Mouse (Mus musculus) limb, embryonic 13.5 days (tissue): Measurements from ENCODE around the gene Eva1a. TPM values are rescaled to one million over a fixed set of nuclear protein-coding genes. Genes with fewer than 3 reads are reported as not detected.

Experiments
- ATAC-seq: fragments of 200-750 bp; cut with Nextera tagmentation; 2 replicates; pipeline ENCODE4 v1.8.0; 2017; ENCODE audit warnings: low read depth, moderate number of reproducible peaks, moderate TSS enrichment; ENCODE audit not compliant: low FRiP score
- H3K27ac ChIP-seq: fragments of 300-500 bp; sonication (generic); 2 replicates; pipeline ENCODE4 v1.5.1; 2015; ENCODE audit warnings: inconsistent platforms, mild to moderate bottlenecking, moderate library complexity
- H3K27me3 ChIP-seq: fragments of 300-500 bp; sonication (generic); 2 replicates; pipeline ENCODE4 v1.6.1; 2015; ENCODE audit warnings: mild to moderate bottlenecking, inconsistent platforms
- H3K36me3 ChIP-seq: fragments of 300-500 bp; sonication (generic); 2 replicates; pipeline ENCODE4 v1.6.1; 2015; ENCODE audit warnings: inconsistent platforms, mild to moderate bottlenecking, moderate library complexity
- H3K4me1 ChIP-seq: fragments of 300-500 bp; sonication (generic); 2 replicates; pipeline ENCODE4 v1.6.1; 2015; ENCODE audit warnings: inconsistent platforms
- H3K4me2 ChIP-seq: fragments of 300-500 bp; sonication (generic); replicated peaks from 2 replicates; pipeline ENCODE4 v1.6.1; 2015; ENCODE audit warnings: inconsistent platforms, mild to moderate bottlenecking, moderate library complexity
- H3K4me3 ChIP-seq: fragments of 300-500 bp; sonication (generic); 2 replicates; pipeline ENCODE4 v1.5.1; 2015; ENCODE audit warnings: moderate library complexity, mild to moderate bottlenecking, inconsistent platforms
- H3K9ac ChIP-seq: fragments of 300-500 bp; sonication (generic); 2 replicates; pipeline ENCODE4 v1.6.1; 2015; ENCODE audit warnings: mild to moderate bottlenecking, inconsistent platforms
- H3K9me3 ChIP-seq: fragments of 300-500 bp; sonication (generic); 2 replicates; pipeline ENCODE4 v1.6.1; 2016; ENCODE audit warnings: inconsistent platforms
- WGBS: fragments of 180-500 bp; shearing (Covaris S2); methylation state at CpG from one replicate; pipeline ENCODE4 v1.1.7; 2015; 5-methylcytosine and 5-hydroxymethylcytosine counted together
- polyA plus RNA-seq: library from polyadenylated mRNA; unstranded; fragments of >200 nt; fragmentation: Nextera tagmentation; extraction: Ambion mirVana; gene quantifications from 2 replicates; pipeline ENCODE4 v1.2.1, GENCODE M21; 2015

Eva1a gene
- polyA plus RNA-seq = 37.2 and 39.1 TPM in 2 replicates

GRCm38 (mm10) chr6:82040834-82041487 lies at the start of gene Eva1a:
TSS of gene Eva1a (plus strand) at chr6:82041043.
- WGBS = 8% methylated on average over 11 of the region's 11 CpGs
- H3K27me3 ChIP-seq = 0 out of 2 replicates have a peak, but pooled peaks cover 5% of the 10 kb centered on the region
- H3K9me3 ChIP-seq = no peaks in the 10 kb centered on the region
- peak within 1 kb of the TSS; percentile 83 for H3K9ac ChIP-seq
- peak; percentile 39 for ATAC-seq
- peak within 1 kb of the TSS; percentile 71 for H3K4me3 ChIP-seq
- no peaks in the 10 kb centered on the region for H3K36me3 ChIP-seq
- H3K4me2 ChIP-seq = peak within 1 kb of the TSS; percentile 83
- peaks cover 64% of the 10 kb centered on the region for H3K4me1 ChIP-seq
- peak within 1 kb of the TSS; percentile 91 for H3K27ac ChIP-seq

GRCm38 (mm10) chr6:82012392-82012791 lies 28.5 kb upstream of the Eva1a start:
- no peak overlapping the region for H3K27ac ChIP-seq
- H3K9ac ChIP-seq = no peak overlapping the region
- 68% methylated on average over 1 of the region's 1 CpGs for WGBS
- no peak overlapping the region for H3K4me3 ChIP-seq
- H3K4me1 ChIP-seq = no peaks in the 10 kb centered on the region
- H3K36me3 ChIP-seq = no peaks in the 10 kb centered on the region
- H3K27me3 ChIP-seq = no peaks in the 10 kb centered on the region
- H3K4me2 ChIP-seq = no peak overlapping the region
- ATAC-seq = no peak
- H3K9me3 ChIP-seq = no peaks in the 10 kb centered on the region

GRCm38 (mm10) chr6:82021074-82021473 lies 19.8 kb upstream of the Eva1a start:
- WGBS = 82% methylated on average over 5 of the region's 5 CpGs
- H3K27me3 ChIP-seq = no peaks in the 10 kb centered on the region
- H3K27ac ChIP-seq = no peak overlapping the region
- H3K9me3 ChIP-seq = no peaks in the 10 kb centered on the region; the same call in 1 of the 2 replicates
- ATAC-seq = no peak
- H3K4me3 ChIP-seq = no peak overlapping the region
- no peak overlapping the region for H3K9ac ChIP-seq
- H3K4me2 ChIP-seq = no peak overlapping the region
- H3K36me3 ChIP-seq = no peaks in the 10 kb centered on the region
- H3K4me1 ChIP-seq = no peaks in the 10 kb centered on the region

- no peaks in the 10 kb centered on the region for H3K4me1 ChIP-seq
- H3K4me2 ChIP-seq = no peak overlapping the region
- no peak overlapping the region for H3K27ac ChIP-seq
- WGBS = 82% methylated on average over 5 of the region's 5 CpGs
- no peak overlapping the region for H3K9ac ChIP-seq
- no peak for ATAC-seq
- no peaks in the 10 kb centered on the region for H3K36me3 ChIP-seq
- no peaks in the 10 kb centered on the region for H3K27me3 ChIP-seq
- H3K4me3 ChIP-seq = no peak overlapping the region
- H3K9me3 ChIP-seq = no peaks in the 10 kb centered on the region; the same call in 1 of the 2 replicates
These were observed 19.3 kb upstream of the Eva1a start for GRCm38 (mm10) chr6:82021494-82021893.

GRCm38 (mm10) chr6:82029611-82030510 lies 11.0 kb upstream of the Eva1a start:
- no peak overlapping the region for H3K4me3 ChIP-seq
- no peaks in the 10 kb centered on the region for H3K9me3 ChIP-seq
- peak overlapping the region; percentile 87 for H3K27ac ChIP-seq
- peak overlapping the region; percentile 32; the same call in 1 of the 2 replicates for H3K4me2 ChIP-seq
- no peak overlapping the region for H3K9ac ChIP-seq
- H3K36me3 ChIP-seq = no peaks in the 10 kb centered on the region
- H3K4me1 ChIP-seq = peaks cover 40% of the 10 kb centered on the region
- ATAC-seq = peak; percentile 91
- H3K27me3 ChIP-seq = no peaks in the 10 kb centered on the region
- WGBS = 28% methylated on average over 19 of the region's 19 CpGs

- 72% methylated on average over 8 of the region's 8 CpGs for WGBS
- 0 out of 2 replicates have a peak, but pooled peaks have one; percentile 7 for ATAC-seq
These were observed 10.3 kb upstream of the Eva1a start for GRCm38 (mm10) chr6:82030511-82030884.

GRCm38 (mm10) chr6:82037211-82037610 lies 3.6 kb upstream of the Eva1a start:
- Histone ChIP-seq H3K9ac (no peak overlapping the region), H3K4me3 (no peak overlapping the region), H3K9me3 (no peaks in the 10 kb centered on the region), H3K27me3 (no peaks in the 10 kb centered on the region), H3K27ac (peak overlapping the region; percentile 44; the same call in 1 of the 2 replicates), H3K4me1 (peaks cover 44% of the 10 kb centered on the region), H3K36me3 (no peaks in the 10 kb centered on the region), H3K4me2 (no peak overlapping the region)
- 15% methylated on average over 7 of the region's 7 CpGs for WGBS
- peak; percentile 31; the same call in 1 of the 2 replicates for ATAC-seq

More at GRCm38 (mm10) chr6:82030511-82030884, 10.3 kb upstream of the Eva1a start:
- H3K9me3 ChIP-seq = no peaks in the 10 kb centered on the region
- H3K27ac ChIP-seq = peak overlapping the region; percentile 87
- no peak overlapping the region for H3K4me3 ChIP-seq
- H3K4me2 ChIP-seq = peak overlapping the region; percentile 32; the same call in 1 of the 2 replicates
- H3K36me3 ChIP-seq = no peaks in the 10 kb centered on the region
- H3K27me3 ChIP-seq = no peaks in the 10 kb centered on the region
- H3K9ac ChIP-seq = no peak overlapping the region
- H3K4me1 ChIP-seq = peaks cover 40% of the 10 kb centered on the region

GRCm38 (mm10) chr6:82039193-82039592 lies 1.6 kb upstream of the Eva1a start:
- Histone ChIP-seq H3K4me2 (no peak overlapping the region), H3K9ac (no peak overlapping the region), H3K9me3 (no peaks in the 10 kb centered on the region), H3K36me3 (no peaks in the 10 kb centered on the region), H3K27ac (no peak overlapping the region), H3K4me3 (no peak overlapping the region), H3K4me1 (peaks cover 49% of the 10 kb centered on the region), H3K27me3 (0 out of 2 replicates have a peak, but pooled peaks cover 5% of the 10 kb centered on the region)
- no peak for ATAC-seq
- 61% methylated on average over 6 of the region's 6 CpGs for WGBS

GRCm38 (mm10) chr6:82039968-82040367 lies 875 bp upstream of the Eva1a start:
- Histone ChIP-seq H3K4me1 (peaks cover 54% of the 10 kb centered on the region), H3K4me2 (no peak overlapping the region), H3K27me3 (0 out of 2 replicates have a peak, but pooled peaks cover 5% of the 10 kb centered on the region), H3K27ac (no peak overlapping the region), H3K36me3 (no peaks in the 10 kb centered on the region), H3K9ac (no peak overlapping the region), H3K9me3 (no peaks in the 10 kb centered on the region), H3K4me3 (no peak overlapping the region)
- ATAC-seq = no peak
- 71% methylated on average over 7 of the region's 7 CpGs for WGBS

GRCm38 (mm10) chr6:82041488-82042295 lies 849 bp downstream of the Eva1a start:
- peak; percentile 82 for ATAC-seq
- H3K4me2 ChIP-seq = peak overlapping the region; percentile 83
- no peaks in the 10 kb centered on the region for H3K9me3 ChIP-seq
- no peaks in the 10 kb centered on the region for H3K36me3 ChIP-seq
- 0 out of 2 replicates have a peak, but pooled peaks cover 5% of the 10 kb centered on the region for H3K27me3 ChIP-seq
- WGBS = under 1% methylated on average over 42 of the region's 50 CpGs
- H3K27ac ChIP-seq = peak overlapping the region; percentile 91
- peaks cover 72% of the 10 kb centered on the region for H3K4me1 ChIP-seq
- peak overlapping the region; percentile 71 for H3K4me3 ChIP-seq
- H3K9ac ChIP-seq = peak overlapping the region; percentile 83

- peak; percentile 66 for ATAC-seq
- Histone ChIP-seq H3K4me3 (peak overlapping the region; percentile 71), H3K36me3 (no peaks in the 10 kb centered on the region), H3K9me3 (no peaks in the 10 kb centered on the region), H3K27ac (peak overlapping the region; percentile 91), H3K27me3 (0 out of 2 replicates have a peak, but pooled peaks cover 5% of the 10 kb centered on the region), H3K4me2 (peak overlapping the region; percentile 83), H3K4me1 (peaks cover 66% of the 10 kb centered on the region), H3K9ac (peak overlapping the region; percentile 83)
- WGBS = under 1% methylated on average over 35 of the region's 35 CpGs
These were observed 1.7 kb downstream of the Eva1a start for GRCm38 (mm10) chr6:82042296-82043125.
